Mouse (Mus musculus): ENCODE results near the gene Rab10. TPM values are rescaled to one million over a fixed set of nuclear protein-coding genes. Genes with fewer than 3 reads are reported as not detected.

The Rab10 gene
- polyA plus RNA-seq, 1 experiment: 40.7 TPM

DNA sequence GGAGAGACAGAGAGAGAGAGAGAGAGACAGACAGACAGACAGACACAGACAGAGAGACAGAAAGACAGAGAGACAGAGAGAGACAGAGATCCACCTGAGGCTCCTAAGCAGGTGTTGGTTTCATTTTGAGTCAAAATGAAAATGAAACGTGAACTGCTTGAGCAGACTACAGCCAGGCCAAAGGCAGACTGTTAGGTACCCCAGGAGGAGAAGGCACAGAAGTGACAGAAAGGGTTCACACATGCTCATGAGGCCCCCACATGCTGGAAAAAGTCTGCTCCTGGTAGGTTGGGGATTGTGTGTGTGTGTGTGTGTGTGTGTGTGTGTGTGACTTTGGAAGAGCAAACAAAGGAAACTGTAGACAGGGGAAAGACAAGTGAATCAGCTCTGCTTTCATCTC lies 29.2 kb upstream of the Rab10 start:
- no peak for DNase-seq
- WGBS: 47% methylated on average over 1 of the region's 1 CpGs
- Histone ChIP-seq H3K4me1 (ENCODE audit: control insufficient read depth, insufficient read depth, low read length) (no peaks in the 10 kb centered on the region; the same call in 1 of the 2 replicates), H3K4me3 (replicated peaks; ENCODE audit: extremely low read depth, low read depth, low read length) (no peak overlapping the region)
- no peak for TF ChIP-seq CTCF (IDR thresholded peaks at IDR 0.05; ENCODE audit: insufficient read depth, low read length)
- no peak for TF ChIP-seq POLR2A (IDR thresholded peaks at IDR 0.05; ENCODE audit: borderline replicate concordance, extremely low read depth, low read depth, low read length)

DNA sequence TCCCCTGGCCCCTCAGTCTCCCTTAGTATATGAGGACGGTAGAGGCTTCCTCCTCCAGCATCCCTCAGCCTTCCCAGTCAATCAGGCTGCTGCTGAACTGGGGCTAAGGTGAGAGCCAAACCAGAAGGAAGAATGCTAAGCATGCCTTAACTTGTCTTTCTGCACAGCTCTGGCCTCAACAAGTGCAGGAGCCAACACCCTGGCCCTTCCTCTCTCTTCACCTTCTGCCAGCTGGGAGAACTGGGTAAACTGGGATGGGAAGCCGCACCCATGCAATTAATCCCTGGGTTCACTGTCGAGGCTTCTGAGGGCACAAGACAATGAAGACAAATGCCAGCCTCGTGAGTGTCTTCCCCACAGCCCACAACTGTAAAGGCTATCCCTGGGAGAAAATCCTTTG lies 19.9 kb upstream of the Rab10 start:
- WGBS: 71% methylated on average over 4 of the region's 4 CpGs
- Histone ChIP-seq H3K4me3 (replicated peaks; ENCODE audit: extremely low read depth, low read depth, low read length) (no peak overlapping the region), H3K4me1 (ENCODE audit: control insufficient read depth, insufficient read depth, low read length) (no peaks in the 10 kb centered on the region)
- no peak for DNase-seq
- TF ChIP-seq POLR2A (IDR thresholded peaks at IDR 0.05; ENCODE audit: borderline replicate concordance, extremely low read depth, low read depth, low read length) (no peak), CTCF (IDR thresholded peaks at IDR 0.05; ENCODE audit: insufficient read depth, low read length) (no peak)

DNA sequence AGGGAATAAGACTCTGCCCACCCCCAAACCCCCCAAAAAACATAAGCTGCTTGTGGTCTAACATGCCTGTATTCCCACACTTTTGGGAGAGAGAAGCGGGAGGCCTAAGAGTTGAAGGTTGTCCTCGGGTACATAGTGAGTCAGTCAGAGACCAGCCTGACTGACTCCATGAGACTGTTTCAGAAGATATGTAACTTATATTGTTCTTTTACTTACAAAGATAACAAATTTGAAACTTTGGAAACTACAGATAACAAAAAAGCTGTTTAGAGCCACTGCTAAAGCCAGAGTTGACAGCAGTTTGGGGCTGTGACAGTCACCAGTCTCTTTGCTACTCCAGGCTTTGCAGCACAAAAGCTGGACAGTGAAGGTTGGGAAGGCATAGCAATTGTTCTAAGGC lies 15.5 kb upstream of the Rab10 start:
- 77% methylated on average over 2 of the region's 2 CpGs for WGBS
- no peak overlapping the region for H3K4me3 ChIP-seq (replicated peaks; ENCODE audit: extremely low read depth, low read depth, low read length)
- no peak for DNase-seq
- TF ChIP-seq CTCF (IDR thresholded peaks at IDR 0.05; ENCODE audit: insufficient read depth, low read length) (no peak), POLR2A (IDR thresholded peaks at IDR 0.05; ENCODE audit: borderline replicate concordance, extremely low read depth, low read depth, low read length) (no peak)
- no peaks in the 10 kb centered on the region for H3K4me1 ChIP-seq (ENCODE audit: control insufficient read depth, insufficient read depth, low read length)

DNA sequence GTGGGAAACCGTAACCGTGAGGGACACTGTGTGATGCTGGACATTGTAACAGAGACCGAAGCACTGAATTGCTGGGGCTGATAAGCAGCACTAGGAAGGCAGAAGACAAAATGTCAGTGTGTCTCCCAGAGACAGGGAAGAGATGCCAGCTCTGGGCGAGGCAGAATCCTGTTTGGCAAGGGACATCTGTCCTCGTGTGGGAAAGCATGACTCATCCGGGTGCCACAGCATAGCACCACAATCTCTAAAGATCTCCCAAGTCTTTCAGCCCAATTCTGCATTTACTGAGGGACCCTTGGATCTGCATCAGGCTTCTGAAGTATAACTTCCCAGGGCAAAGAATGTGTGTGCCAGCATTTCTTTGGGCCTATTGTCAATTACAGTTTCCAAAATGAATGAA lies 13.5 kb upstream of the Rab10 start:
- Histone ChIP-seq H3K4me1 (ENCODE audit: control insufficient read depth, insufficient read depth, low read length) (no peaks in the 10 kb centered on the region), H3K4me3 (replicated peaks; ENCODE audit: extremely low read depth, low read depth, low read length) (no peak overlapping the region)
- 47% methylated on average over 6 of the region's 6 CpGs for WGBS
- TF ChIP-seq POLR2A (IDR thresholded peaks at IDR 0.05; ENCODE audit: borderline replicate concordance, extremely low read depth, low read depth, low read length) (no peak), CTCF (IDR thresholded peaks at IDR 0.05; ENCODE audit: insufficient read depth, low read length) (no peak)
- DNase-seq: no peak

DNA sequence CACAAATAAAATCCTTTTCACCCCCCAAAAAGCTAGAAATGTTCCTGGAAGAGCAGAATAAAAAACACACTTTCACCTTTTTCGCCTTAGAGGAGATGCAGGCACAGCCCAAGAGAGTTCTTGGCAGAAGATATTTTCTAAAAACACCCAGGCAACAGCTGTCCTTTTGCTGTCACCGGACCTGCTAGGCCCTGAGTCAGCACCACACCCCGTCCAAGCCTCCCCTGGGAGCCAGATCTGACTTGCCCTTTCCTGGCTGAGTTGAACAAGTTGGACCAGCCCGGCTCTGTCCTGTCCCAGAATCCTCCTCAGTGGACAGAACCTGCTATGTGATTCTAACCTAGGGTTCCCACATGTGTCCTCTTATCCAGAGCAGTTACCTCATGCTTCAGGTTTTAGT lies 9.6 kb upstream of the Rab10 start:
- no peak for DNase-seq
- TF ChIP-seq CTCF (IDR thresholded peaks at IDR 0.05; ENCODE audit: insufficient read depth, low read length): no peak
- TF ChIP-seq POLR2A (IDR thresholded peaks at IDR 0.05; ENCODE audit: borderline replicate concordance, extremely low read depth, low read depth, low read length): no peak
- Histone ChIP-seq H3K4me1 (ENCODE audit: control insufficient read depth, insufficient read depth, low read length) (no peaks in the 10 kb centered on the region), H3K4me3 (replicated peaks; ENCODE audit: extremely low read depth, low read depth, low read length) (no peak overlapping the region)
- 50% methylated on average over 4 of the region's 4 CpGs for WGBS

DNA sequence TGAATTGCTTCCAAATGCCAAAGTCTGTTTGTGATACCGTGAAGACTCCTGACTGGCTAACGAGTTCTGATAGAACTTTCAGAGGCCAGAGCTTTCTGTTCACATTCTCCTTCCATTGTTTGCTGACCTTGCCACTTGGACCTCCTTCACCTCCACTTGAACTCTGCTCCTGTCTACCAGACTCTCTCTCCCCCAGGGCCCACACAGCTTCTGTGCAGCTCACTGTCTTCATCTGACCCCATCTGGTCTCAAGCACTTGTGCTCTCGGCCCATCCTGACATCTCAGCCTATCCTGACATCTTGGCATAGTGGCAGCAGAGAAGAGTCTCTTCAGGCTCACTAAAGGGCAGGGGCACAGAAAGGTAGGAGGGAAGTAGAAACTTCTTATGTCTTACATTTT lies 7.2 kb upstream of the Rab10 start:
- H3K4me3 ChIP-seq (replicated peaks; ENCODE audit: extremely low read depth, low read depth, low read length): no peak overlapping the region
- no peaks in the 10 kb centered on the region for H3K4me1 ChIP-seq (ENCODE audit: control insufficient read depth, insufficient read depth, low read length)
- no peak for TF ChIP-seq CTCF (IDR thresholded peaks at IDR 0.05; ENCODE audit: insufficient read depth, low read length)
- no peak for TF ChIP-seq POLR2A (IDR thresholded peaks at IDR 0.05; ENCODE audit: borderline replicate concordance, extremely low read depth, low read depth, low read length)
- 45% methylated on average over 3 of the region's 3 CpGs for WGBS
- DNase-seq: no peak

DNA sequence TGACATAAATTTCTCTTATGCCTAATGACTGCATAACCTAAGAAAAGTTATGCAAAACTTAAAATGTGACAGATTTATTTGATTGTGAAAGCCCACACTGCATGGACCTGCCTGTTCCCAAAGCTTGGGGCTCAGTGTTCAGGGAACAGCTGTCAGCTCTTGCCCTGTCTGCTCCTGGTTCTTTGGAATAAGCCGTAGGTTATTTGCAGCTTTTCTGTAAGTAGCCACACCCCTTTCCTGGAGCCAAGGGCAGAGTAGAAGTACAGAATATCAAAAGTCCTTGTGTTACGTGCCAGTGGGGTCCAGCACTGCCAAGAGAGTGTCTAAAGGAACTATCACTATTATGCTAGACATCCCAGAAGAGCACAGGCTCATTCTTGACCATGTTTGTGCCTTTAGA lies 6.3 kb upstream of the Rab10 start:
- WGBS: 12% methylated on average over 2 of the region's 2 CpGs
- no peak for DNase-seq
- Histone ChIP-seq H3K4me3 (replicated peaks; ENCODE audit: extremely low read depth, low read depth, low read length) (no peak overlapping the region), H3K4me1 (ENCODE audit: control insufficient read depth, insufficient read depth, low read length) (no peaks in the 10 kb centered on the region)
- TF ChIP-seq CTCF (IDR thresholded peaks at IDR 0.05; ENCODE audit: insufficient read depth, low read length): no peak
- TF ChIP-seq POLR2A (IDR thresholded peaks at IDR 0.05; ENCODE audit: borderline replicate concordance, extremely low read depth, low read depth, low read length): no peak

DNA sequence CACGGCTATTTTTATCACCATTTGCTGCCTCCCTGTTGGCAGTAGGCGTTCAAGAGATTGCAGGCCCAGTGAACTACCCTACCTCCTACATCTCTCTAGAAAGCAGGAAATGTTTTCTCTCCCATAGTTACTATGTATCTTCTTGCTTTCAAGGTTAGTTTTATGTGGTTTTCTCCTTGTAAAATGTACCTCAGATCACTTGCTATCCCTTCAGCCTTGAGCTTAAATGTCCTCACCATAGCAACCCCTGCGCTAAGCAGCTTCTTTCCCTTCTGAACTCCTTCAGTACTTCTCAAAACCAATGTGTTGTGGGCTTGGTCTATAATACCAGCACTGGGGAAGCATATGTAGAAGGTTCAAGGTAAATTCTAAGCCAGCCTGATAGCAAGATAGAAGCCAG lies 3.1 kb upstream of the Rab10 start:
- 74% methylated on average over 3 of the region's 3 CpGs for WGBS
- TF ChIP-seq CTCF (IDR thresholded peaks at IDR 0.05; ENCODE audit: insufficient read depth, low read length) (no peak), POLR2A (IDR thresholded peaks at IDR 0.05; ENCODE audit: borderline replicate concordance, extremely low read depth, low read depth, low read length) (no peak)
- no peak for DNase-seq
- H3K4me1 ChIP-seq (ENCODE audit: control insufficient read depth, insufficient read depth, low read length): peaks cover under 1% of the 10 kb centered on the region
- H3K4me3 ChIP-seq (replicated peaks; ENCODE audit: extremely low read depth, low read depth, low read length): no peak overlapping the region

DNA sequence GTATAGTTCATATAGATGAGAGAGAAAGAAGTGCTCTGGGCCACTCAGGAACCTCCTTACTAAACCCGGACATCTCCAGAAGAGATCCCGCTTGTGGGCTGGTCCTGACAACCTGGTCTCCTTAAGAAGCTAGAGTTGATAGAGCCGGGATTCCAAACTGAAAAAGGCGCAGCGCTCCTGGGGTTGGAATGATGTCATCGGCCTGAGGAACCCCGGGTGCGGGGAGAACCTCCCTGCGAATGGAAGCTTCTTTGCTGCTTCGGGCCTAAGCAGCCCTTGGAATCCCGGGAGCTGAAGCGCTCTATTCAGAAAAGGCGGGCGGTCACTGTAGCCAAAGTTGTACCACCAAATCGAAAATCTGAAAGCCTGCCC lies 538 bp upstream of the Rab10 start:
- Histone ChIP-seq H3K4me1 (ENCODE audit: control insufficient read depth, insufficient read depth, low read length) (peaks cover 11% of the 10 kb centered on the region), H3K4me3 (replicated peaks; ENCODE audit: extremely low read depth, low read depth, low read length) (peak overlapping the region; percentile 80)
- DNase-seq: no peak
- TF ChIP-seq CTCF (IDR thresholded peaks at IDR 0.05; ENCODE audit: insufficient read depth, low read length) (no peak), POLR2A (IDR thresholded peaks at IDR 0.05; ENCODE audit: borderline replicate concordance, extremely low read depth, low read depth, low read length) (no peak)
- 4% methylated on average over 15 of the region's 15 CpGs for WGBS

DNA sequence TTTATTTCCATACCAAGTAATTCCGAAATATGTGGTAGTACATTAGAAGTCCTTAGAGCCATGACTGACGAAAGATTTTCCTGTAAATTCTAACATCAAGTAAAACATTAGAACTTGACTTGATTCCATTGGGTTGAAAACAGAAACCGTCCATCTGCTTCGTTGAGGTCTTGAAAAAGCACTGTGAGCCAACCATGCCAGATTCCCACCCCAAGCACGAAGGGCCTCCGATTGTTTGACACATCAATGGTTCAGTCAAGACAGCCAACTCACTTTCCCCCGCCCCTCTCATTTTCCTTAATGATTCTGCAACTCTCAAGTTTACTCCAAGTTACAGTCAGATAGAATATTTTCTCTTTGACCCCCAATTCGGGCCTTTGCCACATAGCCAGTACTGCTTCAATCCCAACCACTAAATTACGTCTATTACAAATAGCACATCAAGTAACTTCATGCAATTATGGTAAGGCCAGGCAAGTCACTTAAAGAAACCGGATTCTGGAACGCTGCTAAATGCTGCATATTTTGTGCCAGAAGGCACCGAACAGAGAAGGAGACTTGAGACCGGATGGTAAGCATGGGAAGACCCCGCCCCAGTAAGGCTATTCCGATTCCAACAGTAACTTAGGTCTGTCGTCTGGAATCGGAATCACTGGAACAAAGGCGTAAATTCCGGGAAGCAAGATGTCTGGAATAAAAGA lies 1.1 kb downstream of the Rab10 start:
- under 1% methylated on average over 19 of the region's 19 CpGs for WGBS
- TF ChIP-seq CTCF (IDR thresholded peaks at IDR 0.05; ENCODE audit: insufficient read depth, low read length): no peak
- no peak for TF ChIP-seq POLR2A (IDR thresholded peaks at IDR 0.05; ENCODE audit: borderline replicate concordance, extremely low read depth, low read depth, low read length)
- H3K4me1 ChIP-seq (ENCODE audit: control insufficient read depth, insufficient read depth, low read length): peaks cover 11% of the 10 kb centered on the region
- peak overlapping the region; percentile 89 for H3K4me3 ChIP-seq (replicated peaks; ENCODE audit: extremely low read depth, low read depth, low read length)
- DNase-seq: no peak
